In genomic region chr12:83484855-83485745, GRCm38 (mm10) we compare ENCODE assay signal across 8 mouse cellular contexts. TPM values are rescaled to one million over a fixed set of nuclear protein-coding genes. Genes with fewer than 3 reads are reported as not detected.
A peak's percentile ranks its signal among the peaks of the same experiment; 100 is the strongest.
DNase-seq lines count a peak whose midpoint lies in the region; ATAC-seq and TF ChIP-seq lines count a peak whose summit lies in the region.

No protein-coding gene starts in this region.

- no peak for ATAC-seq in hindbrain, embryonic 12.5 days (ENCODE audit: low FRiP score)
- ATAC-seq in midbrain, embryonic 15.5 days (replicated peaks): no peak

- H3K36me3 ChIP-seq in heart, embryonic 10.5 days: peaks cover 4% of the 10 kb centered on the region; the same call in 1 of the 2 replicates
- H3K36me3 ChIP-seq in hindbrain, embryonic 12.5 days: no peaks in the 10 kb centered on the region
- no peaks in the 10 kb centered on the region for H3K36me3 ChIP-seq in midbrain, embryonic 15.5 days (replicated peaks)

- peak overlapping the region; percentile 95 for H3K27ac ChIP-seq in heart, embryonic 10.5 days
- no peak overlapping the region for H3K27ac ChIP-seq in cortical plate, adult 2 months (ENCODE audit: insufficient read depth, low read length)
- peak overlapping the region; percentile 89; the same call in 1 of the 2 replicates for H3K27ac ChIP-seq in hindbrain, embryonic 12.5 days
- peak overlapping the region; percentile 86 for H3K27ac ChIP-seq in midbrain, embryonic 15.5 days

- H3K4me3 ChIP-seq in heart, embryonic 10.5 days: peak overlapping the region; percentile 91
- peak overlapping the region; percentile 56; the same call in 1 of the 2 replicates for H3K4me3 ChIP-seq in cortical plate, adult 2 months (ENCODE audit: insufficient read depth, low read length)
- H3K4me3 ChIP-seq in hindbrain, embryonic 12.5 days: peak overlapping the region; percentile 75
- H3K4me3 ChIP-seq in midbrain, embryonic 15.5 days: peak overlapping the region; percentile 65

- 1% methylated on average over 24 of the region's 24 CpGs for WGBS in heart, embryonic 10.5 days
- under 1% methylated on average over 24 of the region's 24 CpGs for WGBS in hindbrain, embryonic 12.5 days
- WGBS in midbrain, embryonic 15.5 days: under 1% methylated on average over 24 of the region's 24 CpGs

- no peak for DNase-seq in heart, embryonic 10.5 days (ENCODE audit: low spot score)
- no peak for DNase-seq in heart, adult 9 months (ENCODE audit: low spot score in 2 of 2)
- peak; percentile 10 for DNase-seq in CD4-positive helper T cell, adult 2 months (ENCODE audit: low read depth, low spot score)
- no peak for DNase-seq in urinary bladder, postnatal 36 days (ENCODE audit: low spot score in 2 of 2)
- no peak for DNase-seq in layer of hippocampus, adult 9-10 months (ENCODE audit: low spot score)

- TF ChIP-seq CTCF in cortical plate, adult 2 months (IDR thresholded peaks at IDR 0.05; ENCODE audit: extremely low read depth, insufficient read depth, low read length): no peak

- peak overlapping the region; percentile 77 for H3K9ac ChIP-seq in hindbrain, embryonic 12.5 days
- H3K9ac ChIP-seq in midbrain, embryonic 15.5 days: peak overlapping the region; percentile 72

- no peaks in the 10 kb centered on the region for H3K27me3 ChIP-seq in heart, embryonic 10.5 days (ENCODE audit: insufficient read depth, poor library complexity, severe bottlenecking)
- no peaks in the 10 kb centered on the region; the same call in 1 of the 2 replicates for H3K27me3 ChIP-seq in hindbrain, embryonic 12.5 days
- H3K27me3 ChIP-seq in midbrain, embryonic 15.5 days (replicated peaks): no peaks in the 10 kb centered on the region

- no peak for TF ChIP-seq POLR2A in cortical plate, adult 2 months (IDR thresholded peaks at IDR 0.05; ENCODE audit: extremely low read depth, insufficient read depth, low read length)

- no peaks in the 10 kb centered on the region; the same call in 1 of the 2 replicates for H3K9me3 ChIP-seq in heart, embryonic 10.5 days
- H3K9me3 ChIP-seq in hindbrain, embryonic 12.5 days (replicated peaks): no peaks in the 10 kb centered on the region
- H3K9me3 ChIP-seq in midbrain, embryonic 15.5 days: no peaks in the 10 kb centered on the region

- peaks cover 33% of the 10 kb centered on the region for H3K4me1 ChIP-seq in heart, embryonic 10.5 days
- H3K4me1 ChIP-seq in cortical plate, adult 2 months (ENCODE audit: control insufficient read depth, insufficient read depth, low read length): peaks cover 1% of the 10 kb centered on the region
- peaks cover 19% of the 10 kb centered on the region for H3K4me1 ChIP-seq in hindbrain, embryonic 12.5 days
- peaks cover 23% of the 10 kb centered on the region for H3K4me1 ChIP-seq in midbrain, embryonic 15.5 days

- H3K4me2 ChIP-seq in hindbrain, embryonic 12.5 days (replicated peaks): peak overlapping the region; percentile 92
- H3K4me2 ChIP-seq in midbrain, embryonic 15.5 days: peak overlapping the region; percentile 90

RNA-seq across cellular contexts. Expression of gene Dpf3, which starts 2.4 kb away (rescaled TPM):
- 29.4 and 37.5 TPM in 2 replicates for polyA plus RNA-seq in heart, embryonic 10.5 days (2016; fragmentation: Nextera tagmentation; extraction: Ambion mirVana)
- 3.8 and 5.8 TPM in 2 replicates for polyA plus RNA-seq in cortical plate, adult 2 months (2012; rRNA removed)
- polyA plus RNA-seq in hindbrain, embryonic 12.5 days (2016; fragmentation: Nextera tagmentation; extraction: Ambion mirVana): 18.0 and 21.6 TPM in 2 replicates
- polyA plus RNA-seq in midbrain, embryonic 15.5 days (2015; fragmentation: Nextera tagmentation; extraction: Ambion mirVana): 25.0 and 26.9 TPM in 2 replicates

RNA-seq across cellular contexts. Expression of gene Dcaf4, which starts 35.2 kb away (rescaled TPM):
- polyA plus RNA-seq in heart, embryonic 10.5 days (2016; fragmentation: Nextera tagmentation; extraction: Ambion mirVana): 27.6 and 29.7 TPM in 2 replicates
- 32.1 and 33.7 TPM in 2 replicates for polyA plus RNA-seq in cortical plate, adult 2 months (2012; rRNA removed)
- polyA plus RNA-seq in hindbrain, embryonic 12.5 days (2016; fragmentation: Nextera tagmentation; extraction: Ambion mirVana): 28.2 and 29.9 TPM in 2 replicates
- 45.8 and 51.4 TPM in 2 replicates for polyA plus RNA-seq in midbrain, embryonic 15.5 days (2015; fragmentation: Nextera tagmentation; extraction: Ambion mirVana)
